Mouse (Mus musculus): Measurements from ENCODE around the gene Prickle3. TPM values are rescaled to one million over a fixed set of nuclear protein-coding genes. Genes with fewer than 3 reads are reported as not detected.

Prickle3 gene
- polyA plus RNA-seq, 2 experiments: 0.34 to 1.2 TPM

DNA sequence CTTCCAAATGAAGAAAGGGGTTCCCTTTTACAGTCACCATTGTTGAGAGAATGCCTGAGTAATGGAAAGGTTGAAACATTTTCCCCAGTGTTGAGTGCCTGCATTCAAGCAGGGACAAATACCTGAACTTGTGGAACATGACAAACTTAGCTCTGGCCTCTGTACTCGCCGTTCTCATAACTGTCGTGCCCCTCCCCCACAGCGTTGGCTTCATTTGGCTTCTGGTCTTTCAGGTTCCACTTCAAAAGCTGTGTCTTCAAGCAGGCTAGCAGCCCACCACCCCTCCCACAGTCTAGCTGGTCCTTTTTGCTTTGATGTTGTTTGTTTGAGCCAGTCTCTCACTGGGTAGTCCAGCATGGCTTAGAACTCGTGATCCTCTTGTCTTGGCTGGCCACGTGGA lies 15.7 kb downstream of the Prickle3 start:
- peaks cover 0 to 15% of the 10 kb centered on the region in 2 experiments; a peak in 2 of 4 replicates for H3K4me1 ChIP-seq (replicated peaks; ENCODE audit: control insufficient read depth in 2 of 2, insufficient read depth in 2 of 2, low read length in 1 of 2)
- H3K9me3 ChIP-seq (ENCODE audit: control insufficient read depth, low read length): no peaks in the 10 kb centered on the region
- no peak overlapping the region for H3K27ac ChIP-seq
- no peak overlapping the region for H3K9ac ChIP-seq (replicated peaks)
- H3K36me3 ChIP-seq (replicated peaks; ENCODE audit: control insufficient read depth, insufficient read depth, low read depth): no peaks in the 10 kb centered on the region
- 33% methylated on average over 6 of the region's 6 CpGs for WGBS (ENCODE audit: insufficient replicate concordance)
- no peak overlapping the region for H3K4me3 ChIP-seq (ENCODE audit: insufficient read depth in 1 of 2, low read depth in 2 of 2, low read length in 2 of 2)
- no peak for TF ChIP-seq CTCF (IDR thresholded peaks at IDR 0.05; ENCODE audit: low read depth)
- no peak for TF ChIP-seq EP300 (IDR thresholded peaks at IDR 0.05; ENCODE audit: low read depth)
- DNase-seq (ENCODE audit: low read depth in 3 of 3, low spot score in 3 of 3) (no peak), ATAC-seq (ENCODE audit: insufficient read depth) (no peak)
- no peaks in the 10 kb centered on the region for H3K27me3 ChIP-seq (ENCODE audit: control insufficient read depth, insufficient read depth, low read length)
- H3K4me2 ChIP-seq (ENCODE audit: low read depth): no peak overlapping the region

DNA sequence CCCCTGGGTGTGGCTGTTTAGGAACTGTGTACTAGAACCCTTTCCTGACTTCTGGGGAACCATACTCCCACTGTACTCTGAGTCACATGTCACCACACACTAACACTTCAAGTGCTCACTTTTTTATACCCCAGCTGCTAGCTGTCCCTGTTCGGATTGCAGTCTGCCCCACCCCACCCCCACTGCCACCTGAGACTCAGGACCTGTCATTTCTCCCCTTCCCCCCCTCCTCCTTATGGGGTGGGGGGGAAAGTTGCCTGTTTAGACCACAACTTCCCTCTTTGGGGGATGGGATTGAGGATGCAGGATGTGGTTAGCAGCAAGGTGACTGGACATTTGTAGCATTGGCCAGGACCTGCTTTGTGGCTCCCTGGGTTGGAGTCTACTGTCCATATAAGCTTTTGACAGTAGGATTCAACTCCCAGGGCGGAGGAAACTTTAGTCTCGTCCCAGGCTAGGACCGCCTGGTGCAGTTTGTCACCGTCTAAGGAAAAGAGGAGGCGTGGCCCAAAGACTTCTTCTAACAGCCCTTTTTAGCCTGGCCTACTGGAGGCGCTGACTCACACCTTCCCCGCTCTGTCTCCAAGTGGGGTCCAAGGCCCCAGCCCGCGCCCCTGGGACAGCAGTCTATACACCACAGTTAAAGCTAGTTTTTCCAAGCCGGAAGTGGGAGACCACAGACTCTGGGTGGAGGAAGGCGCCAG lies 16.7 kb downstream of the Prickle3 start:
- 21% methylated on average over 12 of the region's 12 CpGs for WGBS (ENCODE audit: insufficient replicate concordance)
- peak overlapping the region; percentile 62 for H3K4me2 ChIP-seq (ENCODE audit: low read depth)
- H3K9me3 ChIP-seq (ENCODE audit: control insufficient read depth, low read length): no peaks in the 10 kb centered on the region
- H3K9ac ChIP-seq (replicated peaks): no peak overlapping the region; the same call in 1 of the 2 replicates
- no peak overlapping the region for H3K27ac ChIP-seq
- TF ChIP-seq EP300 (IDR thresholded peaks at IDR 0.05; ENCODE audit: low read depth) (no peak), CTCF (IDR thresholded peaks at IDR 0.05; ENCODE audit: low read depth) (no peak)
- no peaks in the 10 kb centered on the region for H3K27me3 ChIP-seq (ENCODE audit: control insufficient read depth, insufficient read depth, low read length)
- H3K36me3 ChIP-seq (replicated peaks; ENCODE audit: control insufficient read depth, insufficient read depth, low read depth): no peaks in the 10 kb centered on the region
- peaks cover 0 to 15% of the 10 kb centered on the region in 2 experiments; a peak in 2 of 4 replicates for H3K4me1 ChIP-seq (replicated peaks; ENCODE audit: control insufficient read depth in 2 of 2, insufficient read depth in 2 of 2, low read length in 1 of 2)
- H3K4me3 ChIP-seq (ENCODE audit: insufficient read depth in 1 of 2, low read depth in 2 of 2, low read length in 2 of 2): no peak overlapping the region
- ATAC-seq (ENCODE audit: insufficient read depth) (peak; percentile 47), DNase-seq (ENCODE audit: low read depth in 3 of 3, low spot score in 3 of 3) (no peak)

GRCm38 (mm10) chrX:7674284-7675000 lies 17.4 kb downstream of the Prickle3 start:
- Histone ChIP-seq H3K4me2 (ENCODE audit: low read depth) (peak overlapping the region; percentile 62), H3K36me3 (replicated peaks; ENCODE audit: control insufficient read depth, insufficient read depth, low read depth) (no peaks in the 10 kb centered on the region), H3K4me1 (replicated peaks; ENCODE audit: control insufficient read depth in 2 of 2, insufficient read depth in 2 of 2, low read length in 1 of 2) (peaks cover 0 to 15% of the 10 kb centered on the region in 2 experiments; a peak in 2 of 4 replicates), H3K27ac (no peak overlapping the region), H3K9ac (replicated peaks) (peak overlapping the region; percentile 31; the same call in 1 of the 2 replicates), H3K9me3 (ENCODE audit: control insufficient read depth, low read length) (no peaks in the 10 kb centered on the region), H3K27me3 (ENCODE audit: control insufficient read depth, insufficient read depth, low read length) (no peaks in the 10 kb centered on the region), H3K4me3 (ENCODE audit: insufficient read depth in 1 of 2, low read depth in 2 of 2, low read length in 2 of 2) (peak overlapping the region; percentile 18 to 40)
- no peak for ATAC-seq (ENCODE audit: insufficient read depth)
- 16% methylated on average over 28 of the region's 28 CpGs for WGBS (ENCODE audit: insufficient replicate concordance)
- no peak for DNase-seq (ENCODE audit: low read depth in 3 of 3, low spot score in 3 of 3)
- TF ChIP-seq CTCF (IDR thresholded peaks at IDR 0.05; ENCODE audit: low read depth): no peak
- no peak for TF ChIP-seq EP300 (IDR thresholded peaks at IDR 0.05; ENCODE audit: low read depth)

GRCm38 (mm10) chrX:7675001-7675380 lies 17.9 kb downstream of the Prickle3 start:
- TF ChIP-seq CTCF (IDR thresholded peaks at IDR 0.05; ENCODE audit: low read depth): no peak
- no peak for TF ChIP-seq EP300 (IDR thresholded peaks at IDR 0.05; ENCODE audit: low read depth)
- DNase-seq (ENCODE audit: low read depth in 3 of 3, low spot score in 3 of 3) (no peak), ATAC-seq (ENCODE audit: insufficient read depth) (no peak)
- H3K36me3 ChIP-seq (replicated peaks; ENCODE audit: control insufficient read depth, insufficient read depth, low read depth): no peaks in the 10 kb centered on the region
- 19% methylated on average over 10 of the region's 10 CpGs for WGBS (ENCODE audit: insufficient replicate concordance)
- peak overlapping the region; percentile 18 to 40; a peak in 3 of 4 replicates for H3K4me3 ChIP-seq (ENCODE audit: insufficient read depth in 1 of 2, low read depth in 2 of 2, low read length in 2 of 2)
- H3K9me3 ChIP-seq (ENCODE audit: control insufficient read depth, low read length): no peaks in the 10 kb centered on the region
- peak overlapping the region; percentile 62 for H3K4me2 ChIP-seq (ENCODE audit: low read depth)
- peaks cover 0 to 13% of the 10 kb centered on the region in 2 experiments; a peak in 2 of 4 replicates for H3K4me1 ChIP-seq (replicated peaks; ENCODE audit: control insufficient read depth in 2 of 2, insufficient read depth in 2 of 2, low read length in 1 of 2)
- H3K9ac ChIP-seq (replicated peaks): peak overlapping the region; percentile 31; the same call in 1 of the 2 replicates
- H3K27ac ChIP-seq: no peak overlapping the region
- H3K27me3 ChIP-seq (ENCODE audit: control insufficient read depth, insufficient read depth, low read length): no peaks in the 10 kb centered on the region

DNA sequence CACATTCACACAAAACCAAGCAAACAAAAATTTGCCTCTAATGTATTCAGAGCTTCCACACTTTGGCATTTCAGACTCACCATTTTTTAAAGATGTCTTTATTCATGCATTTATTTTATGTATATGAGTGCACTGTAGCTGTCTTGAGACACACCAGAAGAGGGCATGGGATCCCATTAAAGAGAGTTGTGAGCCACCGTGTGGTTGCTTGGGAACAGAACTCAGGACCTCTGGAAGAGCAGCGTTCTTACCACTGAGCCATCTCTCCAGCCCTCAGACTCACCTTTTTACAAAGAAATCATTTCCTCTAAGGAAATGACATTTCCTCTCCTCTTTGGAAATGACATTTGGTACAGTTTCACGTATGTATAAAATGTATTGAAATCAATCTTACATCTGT lies 21.9 kb downstream of the Prickle3 start:
- no peaks in the 10 kb centered on the region for H3K36me3 ChIP-seq (replicated peaks; ENCODE audit: control insufficient read depth, insufficient read depth, low read depth)
- H3K9ac ChIP-seq (replicated peaks): no peak overlapping the region
- no peak for TF ChIP-seq CTCF (IDR thresholded peaks at IDR 0.05; ENCODE audit: low read depth)
- no peak for TF ChIP-seq EP300 (IDR thresholded peaks at IDR 0.05; ENCODE audit: low read depth)
- no peaks in the 10 kb centered on the region for H3K4me1 ChIP-seq (replicated peaks; ENCODE audit: control insufficient read depth in 2 of 2, insufficient read depth in 2 of 2, low read length in 1 of 2)
- DNase-seq (ENCODE audit: low read depth in 3 of 3, low spot score in 3 of 3) (no peak), ATAC-seq (ENCODE audit: insufficient read depth) (no peak)
- no peak overlapping the region for H3K4me3 ChIP-seq (ENCODE audit: insufficient read depth in 1 of 2, low read depth in 2 of 2, low read length in 2 of 2)
- no peak overlapping the region for H3K4me2 ChIP-seq (ENCODE audit: low read depth)
- WGBS (ENCODE audit: insufficient replicate concordance): 24% methylated on average over 3 of the region's 3 CpGs
- no peaks in the 10 kb centered on the region for H3K27me3 ChIP-seq (ENCODE audit: control insufficient read depth, insufficient read depth, low read length)
- H3K27ac ChIP-seq: no peak overlapping the region
- no peaks in the 10 kb centered on the region for H3K9me3 ChIP-seq (ENCODE audit: control insufficient read depth, low read length)

All from liver, embryonic 14.5 days (tissue).